Mouse (Mus musculus) liver, embryonic 16.5 days (tissue): ENCODE results near the gene Prkg1. TPM values are rescaled to one million over a fixed set of nuclear protein-coding genes. Genes with fewer than 3 reads are reported as not detected.

Experiments
- ATAC-seq: fragments of 200-750 bp; cut with Nextera tagmentation; 2 replicates; pipeline ENCODE4 v1.8.0; 2017; ENCODE audit warnings: low read depth, mild to moderate bottlenecking, moderate number of reproducible peaks, moderate library complexity
- H3K27ac ChIP-seq: fragments of 300-500 bp; sonication (generic); 2 replicates; pipeline ENCODE4 v1.5.1; 2014; ENCODE audit warnings: mild to moderate bottlenecking, low read length
- H3K27me3 ChIP-seq: fragments of 300-500 bp; sonication (generic); 2 replicates; pipeline ENCODE4 v1.6.1; 2014; ENCODE audit warnings: low read depth, low read length, mixed read lengths; ENCODE audit not compliant: control insufficient read depth, insufficient read depth
- H3K36me3 ChIP-seq: fragments of 300-500 bp; sonication (generic); 2 replicates; pipeline ENCODE4 v1.6.1; 2014; ENCODE audit warnings: mild to moderate bottlenecking; ENCODE audit not compliant: control insufficient read depth, insufficient read depth
- H3K4me1 ChIP-seq: fragments of 300-500 bp; sonication (generic); 2 replicates; pipeline ENCODE4 v1.6.1; 2014; ENCODE audit warnings: low read depth, low read length, mixed read lengths; ENCODE audit not compliant: control insufficient read depth
- H3K4me2 ChIP-seq: fragments of 300-500 bp; sonication (generic); 2 replicates; pipeline ENCODE4 v1.6.1; 2014; ENCODE audit warnings: low read depth, low read length, mixed read lengths
- H3K4me3 ChIP-seq: fragments of 300-500 bp; sonication (generic); 2 replicates; pipeline ENCODE4 v1.5.1; 2014; ENCODE audit warnings: low read depth, mild to moderate bottlenecking, low read length
- H3K9ac ChIP-seq: fragments of 300-500 bp; sonication (generic); 2 replicates; pipeline ENCODE4 v1.6.1; 2014; ENCODE audit warnings: low read depth, low read length
- H3K9me3 ChIP-seq: fragments of 300-500 bp; sonication (generic); replicated peaks from 2 replicates; pipeline ENCODE4 v1.6.1; 2016; ENCODE audit warnings: low read length; ENCODE audit not compliant: control insufficient read depth
- WGBS: fragments of 180-500 bp; shearing (Covaris S2); extraction: QIAGEN DNeasy Blood & Tissue Kit; methylation state at CpG from one replicate; pipeline ENCODE4 v1.1.7; 2014; ENCODE audit not compliant: insufficient replicate concordance; 5-methylcytosine and 5-hydroxymethylcytosine counted together
- polyA plus RNA-seq: library from polyadenylated mRNA; unstranded; fragments of >200 nt; fragmentation: Nextera tagmentation; extraction: Ambion mirVana; gene quantifications from 2 replicates; pipeline ENCODE4 v1.2.1, GENCODE M21; 2015

The Prkg1 gene
- polyA plus RNA-seq, 1 experiment from 2014 or later: 1.3 TPM

DNA sequence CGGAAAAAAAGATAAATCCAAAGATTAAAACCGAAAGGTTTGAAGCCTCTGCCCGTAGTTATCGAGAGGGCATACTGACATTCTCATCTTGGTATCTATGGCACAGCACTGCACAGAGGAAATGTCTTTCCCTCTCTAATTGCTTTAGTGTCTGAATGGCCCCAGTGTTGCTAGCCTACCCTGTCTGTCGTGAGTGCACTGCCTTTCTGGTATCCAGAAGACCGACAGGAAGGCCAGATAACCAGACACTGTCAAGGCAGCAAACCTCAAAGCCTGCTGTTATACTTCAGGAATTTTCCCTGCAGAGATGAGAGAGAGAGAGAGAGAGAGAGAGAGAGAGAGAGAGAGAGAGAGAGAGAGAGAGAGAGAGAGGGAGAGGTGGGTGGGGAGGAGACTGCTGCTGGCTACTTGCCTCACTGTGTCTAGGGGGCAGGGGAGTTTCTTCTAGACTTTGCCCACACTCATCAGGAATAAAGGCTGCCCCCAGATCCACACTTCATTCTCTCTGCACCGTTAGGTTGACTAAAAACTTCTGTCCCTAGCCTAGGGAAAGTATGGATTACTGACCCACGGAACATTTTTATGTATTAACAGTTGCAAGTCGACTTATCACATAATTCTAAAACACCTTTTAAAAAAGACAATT, 10.1 kb downstream of the Prkg1 start:
- Histone ChIP-seq H3K27me3 (no peaks in the 10 kb centered on the region), H3K27ac (no peak overlapping the region), H3K4me2 (no peak overlapping the region), H3K9ac (no peak overlapping the region), H3K4me1 (no peaks in the 10 kb centered on the region), H3K36me3 (no peaks in the 10 kb centered on the region), H3K4me3 (no peak overlapping the region), H3K9me3 (no peaks in the 10 kb centered on the region)
- WGBS: 18% methylated on average over 9 of the region's 9 CpGs
- no peak for ATAC-seq

DNA sequence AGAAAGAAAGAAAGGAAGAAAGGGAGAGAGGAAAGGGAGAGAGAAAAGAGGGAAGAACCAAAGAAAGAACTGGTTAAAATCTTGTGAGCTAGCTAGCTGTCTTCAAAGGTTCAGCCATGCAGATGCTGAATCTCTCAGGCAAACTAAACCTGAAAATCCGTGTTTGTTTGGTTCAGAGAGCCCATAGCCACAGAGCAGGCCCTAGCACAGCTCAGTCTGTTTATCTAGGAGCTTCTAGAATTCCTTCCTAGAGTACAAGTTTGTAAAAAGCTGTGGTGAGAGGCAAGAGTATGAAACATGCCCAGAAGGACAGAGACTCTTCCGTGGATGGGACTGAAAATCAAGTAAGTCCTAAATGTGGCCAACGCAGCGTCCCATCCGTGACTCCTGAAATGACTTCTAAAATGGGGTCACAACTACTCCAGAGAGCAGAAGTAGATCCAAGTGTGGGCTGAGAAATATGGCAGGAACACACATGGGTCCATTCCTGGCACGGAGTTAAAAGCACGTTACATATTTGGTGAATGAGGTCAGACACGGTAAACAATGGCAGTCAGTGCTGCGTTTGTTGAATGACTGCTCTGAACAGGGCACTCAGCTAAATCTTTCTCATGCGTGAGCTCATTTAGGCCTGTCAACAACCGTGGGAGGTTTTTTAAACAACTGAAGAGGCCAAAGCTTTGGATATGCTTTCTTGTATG, 13.7 kb downstream of the Prkg1 start:
- Histone ChIP-seq H3K27me3 (no peaks in the 10 kb centered on the region), H3K27ac (no peak overlapping the region), H3K4me2 (no peak overlapping the region), H3K4me3 (no peak overlapping the region), H3K9me3 (no peaks in the 10 kb centered on the region), H3K4me1 (no peaks in the 10 kb centered on the region), H3K36me3 (no peaks in the 10 kb centered on the region), H3K9ac (no peak overlapping the region)
- ATAC-seq: no peak
- WGBS: 58% methylated on average over 11 of the region's 11 CpGs

DNA sequence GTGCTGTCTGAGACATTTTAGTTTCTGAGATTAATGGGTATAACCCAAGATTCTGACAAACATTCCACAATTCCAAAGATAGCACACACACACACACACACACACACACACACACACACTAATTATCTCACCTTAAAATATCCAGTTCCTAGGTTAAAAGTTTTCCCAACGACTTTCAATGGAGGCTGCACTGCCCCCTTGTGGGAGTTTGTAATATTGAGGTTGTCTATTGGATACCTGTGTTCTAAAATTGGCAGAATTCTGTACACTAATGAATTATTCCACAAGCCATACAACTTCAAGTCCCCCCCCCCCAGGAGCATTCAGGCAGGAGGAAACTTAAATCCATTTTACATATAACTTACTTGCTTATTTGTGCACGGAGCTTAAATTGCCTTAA, 18.2 kb downstream of the Prkg1 start:
- Histone ChIP-seq H3K9me3 (no peaks in the 10 kb centered on the region), H3K27me3 (no peaks in the 10 kb centered on the region), H3K4me1 (no peaks in the 10 kb centered on the region), H3K9ac (no peak overlapping the region), H3K36me3 (no peaks in the 10 kb centered on the region), H3K27ac (no peak overlapping the region), H3K4me3 (no peak overlapping the region), H3K4me2 (no peak overlapping the region)
- 10% methylated on average over 2 of the region's 2 CpGs for WGBS
- ATAC-seq: no peak

DNA sequence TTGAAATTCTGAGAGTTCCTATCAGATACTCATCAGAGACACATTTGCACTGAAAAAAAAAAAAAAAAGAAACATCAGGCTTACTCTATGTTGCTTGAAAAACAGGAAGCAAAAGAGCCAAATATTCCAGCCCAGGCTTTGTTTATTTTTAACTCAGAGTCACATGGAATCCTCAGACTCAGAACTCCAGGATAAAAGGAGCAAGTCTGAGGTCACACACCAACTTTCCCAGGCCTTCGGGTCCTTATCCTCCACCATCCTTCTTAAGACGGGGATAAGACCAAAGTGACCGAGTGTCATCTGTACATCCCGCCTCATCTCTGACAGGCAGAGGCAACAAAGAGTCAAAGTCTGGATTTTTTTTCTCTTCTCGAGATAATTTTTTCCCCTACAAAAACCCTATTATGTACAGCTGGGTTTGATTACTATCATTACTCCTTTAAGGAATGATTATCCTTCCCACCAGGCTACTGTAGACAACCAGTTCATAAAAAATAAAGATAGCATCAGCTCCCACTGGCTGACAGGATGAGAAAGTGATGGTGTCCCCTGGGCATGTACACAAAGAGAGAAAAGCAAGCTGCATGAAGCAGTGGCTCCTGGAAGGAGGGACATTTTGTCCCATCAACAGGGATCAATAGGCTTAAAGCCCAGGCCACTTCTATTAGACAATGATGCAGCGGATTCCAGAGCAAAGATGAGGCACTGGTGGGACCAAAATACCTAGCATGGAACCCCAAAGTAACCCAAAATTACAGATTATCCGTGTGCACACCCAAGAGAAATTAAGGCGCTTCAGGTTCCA, 21.4 kb downstream of the Prkg1 start:
- no peak overlapping the region for H3K9ac ChIP-seq
- H3K27ac ChIP-seq: no peak overlapping the region
- no peak overlapping the region for H3K4me3 ChIP-seq
- H3K27me3 ChIP-seq: no peaks in the 10 kb centered on the region
- no peaks in the 10 kb centered on the region for H3K4me1 ChIP-seq
- no peak overlapping the region for H3K4me2 ChIP-seq
- WGBS: 53% methylated on average over 8 of the region's 8 CpGs
- ATAC-seq: no peak
- H3K36me3 ChIP-seq: no peaks in the 10 kb centered on the region
- no peaks in the 10 kb centered on the region for H3K9me3 ChIP-seq

DNA sequence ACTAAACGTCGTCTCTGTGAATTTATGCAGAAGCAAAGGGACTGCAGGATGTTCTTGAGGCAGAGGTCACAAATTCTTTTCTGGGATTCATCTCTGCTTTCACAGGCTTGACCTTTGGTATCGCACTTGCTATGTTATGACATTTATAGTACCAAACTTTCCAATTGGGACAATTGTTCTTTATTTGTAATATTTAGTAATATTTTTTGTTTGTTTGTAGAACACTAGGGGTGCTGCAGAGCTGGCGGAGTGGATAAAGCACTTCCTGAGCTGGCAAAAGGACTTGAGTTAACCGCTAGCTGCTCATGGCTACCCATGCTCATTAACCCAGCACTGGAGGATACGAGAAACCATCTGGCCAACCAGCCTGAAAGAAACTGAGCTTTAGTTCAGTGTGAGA, 49.9 kb downstream of the Prkg1 start:
- Histone ChIP-seq H3K9ac (no peak overlapping the region), H3K4me2 (no peak overlapping the region), H3K27ac (no peak overlapping the region), H3K36me3 (no peaks in the 10 kb centered on the region), H3K27me3 (no peaks in the 10 kb centered on the region), H3K9me3 (no peaks in the 10 kb centered on the region), H3K4me3 (no peak overlapping the region), H3K4me1 (no peaks in the 10 kb centered on the region)
- no peak for ATAC-seq
- 70% methylated on average over 6 of the region's 6 CpGs for whole genome bisulfite sequencing

DNA sequence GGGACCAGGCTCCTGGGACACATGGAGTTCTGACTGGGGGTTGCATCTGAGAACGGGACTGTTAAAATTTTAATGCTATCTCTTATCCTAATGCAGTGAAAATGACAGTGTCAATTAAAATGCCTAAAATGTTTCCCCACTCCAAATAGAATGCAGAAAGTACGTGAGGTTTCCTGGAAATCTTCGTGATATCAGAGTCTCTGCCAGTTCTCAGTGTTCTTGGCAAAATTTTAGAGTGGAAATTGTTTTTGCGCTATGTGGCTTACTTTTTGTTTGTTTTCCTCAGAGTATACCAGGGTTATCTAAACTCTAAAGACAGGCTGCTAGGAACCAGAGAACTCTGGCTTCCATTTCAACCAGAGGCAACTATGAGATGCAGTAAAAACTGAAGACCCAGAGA, 50.4 kb downstream of the Prkg1 start:
- H3K36me3 ChIP-seq: no peaks in the 10 kb centered on the region
- H3K4me3 ChIP-seq: no peak overlapping the region
- ATAC-seq: no peak
- H3K9me3 ChIP-seq: no peaks in the 10 kb centered on the region
- no peak overlapping the region for H3K27ac ChIP-seq
- no peak overlapping the region for H3K9ac ChIP-seq
- no peaks in the 10 kb centered on the region for H3K27me3 ChIP-seq
- WGBS: 64% methylated on average over 4 of the region's 4 CpGs
- no peaks in the 10 kb centered on the region for H3K4me1 ChIP-seq
- no peak overlapping the region for H3K4me2 ChIP-seq

DNA sequence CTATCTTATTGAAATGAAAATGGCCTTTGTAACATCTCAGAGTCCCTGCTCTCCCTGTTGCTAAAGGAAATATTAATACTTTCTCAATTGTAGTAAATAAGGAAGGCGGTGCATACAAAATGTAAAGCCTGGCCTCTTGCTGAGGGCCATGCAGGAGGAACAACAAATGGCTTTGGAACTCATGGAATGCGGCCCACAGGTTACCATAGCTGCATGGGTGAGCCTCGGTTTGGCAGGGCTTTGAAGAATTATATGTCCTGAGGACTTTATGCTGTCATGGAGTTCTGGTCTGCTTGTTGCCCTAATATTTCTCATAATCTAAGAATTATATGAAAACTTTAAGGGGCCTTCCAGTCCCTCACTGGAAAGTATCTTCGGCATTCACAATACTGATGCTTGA, 51.5 kb downstream of the Prkg1 start:
- Histone ChIP-seq H3K4me2 (no peak overlapping the region), H3K9ac (no peak overlapping the region), H3K27me3 (no peaks in the 10 kb centered on the region), H3K4me3 (no peak overlapping the region), H3K9me3 (no peaks in the 10 kb centered on the region), H3K27ac (no peak overlapping the region), H3K36me3 (no peaks in the 10 kb centered on the region), H3K4me1 (no peaks in the 10 kb centered on the region)
- ATAC-seq: no peak
- WGBS: 55% methylated on average over 4 of the region's 4 CpGs

DNA sequence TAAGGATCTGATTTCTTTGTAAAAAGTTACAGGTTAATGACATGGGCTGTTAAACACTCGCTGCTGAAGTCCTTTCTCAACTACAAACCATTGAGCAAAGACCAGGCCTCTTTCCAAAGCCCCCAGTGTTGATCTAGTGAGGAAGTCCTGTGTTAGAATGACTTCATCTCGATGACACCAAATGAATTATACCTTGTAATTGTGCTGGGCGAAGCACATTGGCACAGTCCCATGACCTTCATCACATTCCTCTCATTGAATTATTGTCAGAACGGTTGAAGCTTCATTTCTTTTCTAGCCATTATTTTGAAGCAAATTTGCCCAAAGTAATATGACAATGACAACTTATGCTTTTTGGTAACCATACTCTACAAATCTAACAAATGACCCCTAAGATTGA, 54.5 kb downstream of the Prkg1 start:
- no peak for ATAC-seq
- Histone ChIP-seq H3K9ac (no peak overlapping the region), H3K27me3 (no peaks in the 10 kb centered on the region), H3K4me2 (no peak overlapping the region), H3K9me3 (no peaks in the 10 kb centered on the region), H3K36me3 (no peaks in the 10 kb centered on the region), H3K4me3 (no peak overlapping the region), H3K27ac (no peak overlapping the region), H3K4me1 (no peaks in the 10 kb centered on the region)
- WGBS: 57% methylated on average over 4 of the region's 4 CpGs

DNA sequence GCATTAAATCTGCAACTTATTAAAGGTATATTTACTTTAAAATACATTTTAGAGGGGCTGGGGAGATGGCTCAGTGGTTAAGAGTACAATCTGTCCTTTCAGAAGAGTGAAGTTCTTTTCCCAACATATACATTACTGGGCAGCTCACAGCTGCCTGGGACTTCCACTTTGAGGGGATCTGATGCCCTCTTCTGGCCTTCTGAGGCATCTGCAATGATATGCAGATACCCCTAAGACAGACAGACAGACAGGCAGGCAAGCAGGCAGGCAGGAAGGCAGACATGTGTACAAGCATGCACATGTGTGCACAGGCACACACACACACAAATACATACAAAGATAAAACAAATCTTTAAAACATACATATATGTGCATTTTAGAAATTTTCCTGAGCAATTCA, 60.8 kb downstream of the Prkg1 start:
- ATAC-seq: no peak
- Histone ChIP-seq H3K9ac (no peak overlapping the region), H3K9me3 (no peaks in the 10 kb centered on the region), H3K27me3 (no peaks in the 10 kb centered on the region), H3K4me1 (no peaks in the 10 kb centered on the region), H3K27ac (no peak overlapping the region), H3K36me3 (no peaks in the 10 kb centered on the region), H3K4me3 (no peak overlapping the region), H3K4me2 (no peak overlapping the region)
